Mouse (Mus musculus): ENCODE measurements around the gene Cacna2d1.

The Cacna2d1 gene

DNA sequence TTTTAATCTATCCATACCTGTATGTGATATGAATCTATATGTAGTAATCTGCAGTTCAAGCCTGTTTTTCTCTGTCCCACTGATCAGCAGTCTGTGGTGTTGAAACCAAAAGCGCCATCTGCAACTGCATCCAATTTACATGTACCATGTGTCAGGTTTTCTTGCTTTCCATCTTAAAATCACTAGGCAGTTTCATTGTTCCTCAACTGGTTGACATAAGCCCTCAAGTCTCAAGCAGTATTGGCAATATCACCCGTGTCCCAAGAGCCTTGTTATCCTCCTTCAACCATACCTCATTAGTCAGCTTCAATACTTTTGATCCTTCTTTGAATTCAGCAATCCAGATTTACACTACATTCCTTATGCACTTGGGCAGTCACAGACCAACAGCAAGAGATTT, 301.4 kb downstream of the Cacna2d1 start:
- CTCF ChIA-PET = no interaction called here
- POLR2A ChIA-PET = no interaction called here

DNA sequence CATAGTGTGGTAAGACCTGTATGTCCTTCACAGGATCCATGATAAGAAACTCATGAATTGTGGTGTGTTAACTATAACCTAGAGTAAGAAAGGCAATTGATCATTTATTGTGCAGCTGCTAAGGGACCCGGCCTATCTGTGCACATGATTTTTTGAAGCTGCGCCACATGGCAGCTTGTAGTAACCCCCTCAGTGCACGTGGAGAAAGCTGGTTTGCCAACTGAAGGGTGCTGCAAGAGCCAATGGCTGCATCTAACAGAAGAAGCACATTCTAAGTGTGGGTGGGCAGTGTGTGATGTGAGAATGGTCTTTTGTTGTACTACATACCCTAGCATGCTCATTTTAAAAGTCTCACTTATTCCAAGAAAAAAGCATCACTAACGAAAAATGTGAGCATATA, 302.1 kb downstream of the Cacna2d1 start:
- POLR2A ChIA-PET = no interaction called here

GRCm38 (mm10) chr5:16237972-16238371, 303.5 kb downstream of the Cacna2d1 start:
- ChIA-PET POLR2A (no interaction called here), CTCF (no interaction called here)

More for the DNA sequence above, 302.1 kb downstream of the Cacna2d1 start:
- CTCF ChIA-PET = no interaction called here

DNA sequence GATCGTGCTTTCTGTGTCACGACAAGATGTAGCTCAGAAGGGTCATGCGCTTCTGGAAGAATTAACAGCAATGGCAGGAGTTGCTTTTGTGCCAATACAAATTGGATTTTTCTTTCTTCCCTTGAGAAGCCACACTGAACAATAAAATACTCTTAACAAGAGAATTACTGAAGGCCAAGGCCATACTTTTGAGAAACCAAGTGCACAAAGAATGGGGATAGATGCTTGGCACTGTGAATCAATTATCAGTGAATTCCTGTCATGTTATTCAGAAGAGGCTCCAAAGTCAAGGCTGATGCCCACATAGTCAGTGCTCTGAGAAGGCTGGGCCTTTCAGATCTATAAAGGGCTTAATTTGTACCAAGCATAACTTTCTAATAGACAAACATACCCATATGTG, 305.8 kb downstream of the Cacna2d1 start:
- ChIA-PET CTCF (no interaction called here), POLR2A (no interaction called here)

GRCm38 (mm10) chr5:16243599-16243998, 309.1 kb downstream of the Cacna2d1 start:
- ChIA-PET POLR2A (no interaction called here), CTCF (no interaction called here)

- ChIA-PET POLR2A (no interaction called here), CTCF (no interaction called here)
These were observed 318.4 kb downstream of the Cacna2d1 start for GRCm38 (mm10) chr5:16252738-16253513.

DNA sequence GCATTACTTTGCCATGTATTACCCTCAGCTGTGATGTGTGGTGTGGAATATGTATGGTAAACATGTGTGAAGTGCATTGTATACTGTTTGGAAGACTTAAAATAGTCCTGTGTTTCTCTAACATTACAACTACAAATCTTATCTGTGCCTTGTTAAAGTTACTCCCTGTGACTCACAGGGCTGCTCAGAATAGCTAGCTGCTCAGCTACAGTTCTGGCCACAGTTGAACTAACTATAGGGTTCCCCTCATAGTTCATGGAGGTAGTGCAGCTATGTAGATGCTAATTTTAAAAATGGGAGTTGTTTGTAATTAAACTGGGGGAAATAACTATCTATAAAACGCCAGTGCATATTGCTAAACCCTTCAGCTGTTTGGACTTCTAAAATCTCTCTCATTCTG, 319.3 kb downstream of the Cacna2d1 start:
- ChIA-PET POLR2A (no interaction called here), CTCF (no interaction called here)

GRCm38 (mm10) chr5:16265385-16265784, 330.9 kb downstream of the Cacna2d1 start:
- POLR2A ChIA-PET = no interaction called here
- CTCF ChIA-PET = no interaction called here

DNA sequence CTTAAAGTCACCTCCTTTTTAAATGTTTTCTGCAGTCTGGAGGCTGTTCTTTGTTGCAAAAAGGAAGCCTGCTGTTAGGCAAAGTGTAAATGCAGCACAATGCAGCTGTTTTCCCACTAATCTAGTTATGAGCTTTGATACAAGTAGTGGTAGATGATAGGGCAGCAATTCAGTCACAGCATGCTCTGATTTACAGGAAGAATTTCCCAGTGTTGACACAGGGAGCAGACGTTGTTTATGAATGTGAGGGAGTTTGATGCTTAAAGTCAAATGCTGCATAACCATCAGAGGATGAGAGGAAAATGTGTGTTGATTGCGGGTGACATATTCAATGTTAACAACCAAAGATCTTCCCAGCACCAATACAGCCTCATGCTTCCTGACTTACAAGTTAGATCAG, 342.6 kb downstream of the Cacna2d1 start:
- CTCF ChIA-PET = no interaction called here
- POLR2A ChIA-PET = no interaction called here

- CTCF ChIA-PET = no interaction called here
- POLR2A ChIA-PET = no interaction called here
These were observed 346.7 kb downstream of the Cacna2d1 start for GRCm38 (mm10) chr5:16281229-16281628.

- ChIA-PET POLR2A (interaction anchor here in 2 of 4 experiments (0.6 kb wide), 2 partner anchors 197 to 454 kb away, joined by 3 to 4 read pairs; no protein-coding TSS in a partner anchor), CTCF (interaction anchor here (0.6 to 1.4 kb wide), 9 partner anchors 8 to 526 kb away, joined by 3 to 5 read pairs (median 3); no protein-coding TSS in a partner anchor)
These were observed 358.7 kb downstream of the Cacna2d1 start for GRCm38 (mm10) chr5:16293223-16293622.

DNA sequence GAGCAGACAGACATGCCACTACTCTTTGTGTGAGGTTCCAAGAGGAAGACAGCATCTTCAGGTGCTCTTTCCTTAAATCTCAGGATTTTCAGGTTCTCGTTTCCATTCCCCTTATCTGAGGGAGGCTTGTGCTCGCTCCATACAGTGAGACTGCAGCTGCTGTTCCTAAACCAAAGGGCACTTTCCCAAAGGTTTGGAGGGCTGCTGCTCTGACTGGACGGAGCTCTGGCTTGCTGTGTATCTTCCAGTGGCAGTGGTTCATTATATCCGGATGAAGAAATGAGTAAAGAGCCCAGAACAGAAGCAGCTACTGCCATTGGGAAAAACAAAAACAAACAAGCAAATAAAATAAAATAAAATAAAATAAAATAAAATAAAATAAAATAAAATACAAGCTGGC, 359.3 kb downstream of the Cacna2d1 start:
- ChIA-PET POLR2A (no interaction called here), CTCF (interaction anchor here (0.6 to 1.4 kb wide), 7 partner anchors 9 to 526 kb away, joined by 3 to 5 read pairs (median 3); no protein-coding TSS in a partner anchor)

DNA sequence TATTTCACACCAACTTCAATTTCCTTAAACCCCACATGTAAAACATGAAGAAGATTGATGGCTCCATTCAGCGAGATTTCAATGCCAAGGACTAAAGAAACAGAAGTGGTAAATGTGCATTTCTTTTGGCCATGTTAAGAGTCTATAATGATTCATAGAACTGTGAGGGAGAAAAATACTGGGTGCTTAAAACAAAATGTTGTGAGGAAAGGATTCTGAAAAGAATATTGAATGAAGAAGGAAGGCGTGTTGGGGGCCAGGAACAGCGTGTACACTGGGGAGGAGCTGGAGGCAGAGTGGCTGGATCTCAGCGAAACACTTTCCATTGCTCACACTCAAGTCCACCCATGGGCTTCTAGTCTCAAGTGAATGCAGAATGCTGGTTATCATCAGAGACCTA, 360.2 kb downstream of the Cacna2d1 start:
- ChIA-PET CTCF (interaction anchor here in 1 of 4 experiments (0.6 kb wide), 1 partner anchor 309 kb away, joined by 3 read pairs; no protein-coding TSS in a partner anchor), POLR2A (no interaction called here)

DNA sequence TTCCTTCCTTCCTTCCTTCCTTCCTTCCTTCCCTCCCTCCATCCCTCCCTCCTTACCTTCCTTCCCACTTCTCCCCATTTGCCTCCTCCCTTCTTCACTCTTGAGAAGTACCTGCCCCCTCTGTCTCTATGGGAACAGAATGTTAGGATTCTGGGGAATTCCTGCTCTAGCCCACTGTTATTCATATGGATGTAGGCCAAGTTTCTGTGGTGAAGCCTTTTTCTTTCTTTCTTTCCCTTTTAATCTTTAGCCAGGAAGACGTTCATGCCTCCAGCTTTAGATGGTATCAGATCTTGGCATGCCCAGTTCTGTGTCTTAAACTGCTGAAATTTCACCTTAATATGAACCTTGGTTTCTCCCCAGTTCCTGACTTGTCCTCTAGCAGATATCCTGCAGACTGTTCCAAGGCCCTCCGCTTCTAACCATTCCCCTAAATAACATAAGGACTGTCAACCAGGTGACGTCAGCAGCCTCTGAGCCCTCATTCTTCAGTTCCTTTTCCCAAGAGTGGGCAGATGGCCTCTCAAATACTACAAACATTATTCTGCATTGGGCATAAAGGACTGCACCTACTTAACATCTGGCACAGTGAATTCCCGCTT, 362.8 kb downstream of the Cacna2d1 start:
- POLR2A ChIA-PET = interaction anchor here in 1 of 4 experiments (0.7 kb wide), 1 partner anchor 13 kb away, joined by 4 read pairs; no protein-coding TSS in a partner anchor
- CTCF ChIA-PET = no interaction called here

DNA sequence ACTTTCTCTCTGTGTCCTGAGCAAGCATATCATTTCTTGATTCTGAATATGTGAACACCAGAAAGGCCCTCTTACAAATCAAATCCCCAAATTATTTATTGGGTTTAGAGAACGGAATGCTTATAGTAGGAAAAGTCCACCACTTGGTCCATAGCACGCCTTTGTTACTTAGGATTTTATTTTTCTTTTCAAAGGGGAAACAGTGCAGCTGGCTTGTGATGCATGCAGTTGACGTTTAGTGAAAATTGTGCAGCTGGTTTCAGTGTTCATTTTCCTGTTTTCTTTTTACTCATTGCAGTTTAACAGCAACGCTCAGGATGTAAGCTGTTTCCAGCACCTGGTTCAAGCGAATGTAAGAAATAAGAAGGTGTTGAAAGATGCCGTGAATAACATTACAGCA, 365.1 kb downstream of the Cacna2d1 start:
- POLR2A ChIA-PET = no interaction called here
- CTCF ChIA-PET = no interaction called here

- CTCF ChIA-PET = interaction anchor here in 1 of 4 experiments (0.5 kb wide), 1 partner anchor 244 kb away, joined by 9 read pairs; no protein-coding TSS in a partner anchor
- POLR2A ChIA-PET = no interaction called here
These were observed 374.9 kb downstream of the Cacna2d1 start for GRCm38 (mm10) chr5:16309168-16310006.

DNA sequence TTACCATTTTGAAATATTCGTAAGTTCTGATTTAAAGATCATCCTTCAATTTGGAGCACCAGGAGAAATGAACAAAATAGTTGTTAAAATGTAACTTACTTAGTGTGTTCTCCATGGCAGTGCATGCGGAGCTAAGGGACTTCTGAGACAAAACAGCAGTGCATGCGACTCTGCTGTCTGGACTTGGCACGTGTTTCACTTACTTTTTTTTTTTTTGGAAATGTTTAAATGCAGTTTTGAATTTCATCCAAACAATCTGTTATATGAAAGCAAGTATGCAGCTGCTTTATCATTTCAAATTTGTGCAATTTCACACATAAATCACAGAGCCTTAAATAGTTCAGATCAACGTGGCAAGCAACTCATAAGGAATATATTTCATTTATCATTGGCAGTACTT, 379.8 kb downstream of the Cacna2d1 start:
- CTCF ChIA-PET = interaction anchor here in 1 of 4 experiments (0.6 kb wide), 1 partner anchor 288 kb away, joined by 3 read pairs; no protein-coding TSS in a partner anchor
- POLR2A ChIA-PET = no interaction called here

DNA sequence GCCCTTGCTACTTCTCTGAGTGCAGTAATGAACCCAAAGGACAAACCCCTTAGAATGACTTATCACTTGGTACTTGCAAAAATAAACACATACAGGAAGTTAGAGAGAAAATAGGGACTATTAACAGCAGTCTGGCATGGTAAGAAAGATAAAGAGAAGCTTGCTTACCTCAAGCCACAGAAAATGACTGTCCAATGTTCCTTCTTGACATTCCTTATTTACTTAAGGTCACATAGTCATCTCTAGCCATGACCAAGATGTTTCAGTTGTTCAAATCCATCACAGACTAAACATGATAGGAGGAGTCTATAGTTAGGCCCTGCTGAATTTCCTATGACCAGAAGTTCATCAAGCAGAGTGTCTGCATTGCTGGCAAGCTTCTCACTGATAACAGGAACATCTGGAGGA, 381.5 kb downstream of the Cacna2d1 start:
- ChIA-PET CTCF (no interaction called here), POLR2A (no interaction called here)

GRCm38 (mm10) chr5:16317680-16318242, 383.3 kb downstream of the Cacna2d1 start:
- CTCF ChIA-PET = no interaction called here
- POLR2A ChIA-PET = no interaction called here

DNA sequence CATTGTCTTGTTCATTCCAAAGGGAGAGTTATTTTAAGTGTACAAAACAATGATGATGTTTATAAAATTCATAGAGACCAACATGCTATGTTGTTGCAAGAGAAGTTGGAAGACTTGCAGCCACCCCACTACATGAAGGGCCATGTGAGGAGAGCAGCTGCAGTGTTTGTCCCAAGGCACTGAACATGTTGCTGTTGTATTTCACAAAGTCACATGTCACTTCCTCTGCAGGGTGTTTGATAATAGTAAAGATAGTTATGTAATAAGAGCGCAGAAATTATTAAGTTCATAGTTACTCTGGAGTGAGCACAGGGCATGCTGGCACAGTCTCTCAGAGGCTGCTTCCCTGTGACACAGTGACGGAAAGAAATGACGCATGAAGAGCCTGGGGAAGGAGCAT, 392.1 kb downstream of the Cacna2d1 start:
- CTCF ChIA-PET = interaction anchor here in 1 of 4 experiments (0.6 kb wide), 1 partner anchor 489 kb away, joined by 3 read pairs; no protein-coding TSS in a partner anchor
- POLR2A ChIA-PET = interaction anchor here in 1 of 4 experiments (0.7 kb wide), 1 partner anchor 13 kb away, joined by 3 read pairs; no protein-coding TSS in a partner anchor
